Mouse (Mus musculus) activated CD4-positive, CD25-positive, alpha-beta regulatory T cell, adult 9 weeks (primary cell): ENCODE results near the gene Nol3. TPM values are rescaled to one million over a fixed set of nuclear protein-coding genes. Genes with fewer than 3 reads are reported as not detected.

Source experiments
- polyA plus RNA-seq: library from polyadenylated mRNA; unstranded; fragments of 100-300 nt; shearing (Covaris generic); gene quantifications from one replicate; pipeline ENCODE4 v1.2.1, GENCODE M21; 2017

The Nol3 gene
- not detected for polyA plus RNA-seq

DNA sequence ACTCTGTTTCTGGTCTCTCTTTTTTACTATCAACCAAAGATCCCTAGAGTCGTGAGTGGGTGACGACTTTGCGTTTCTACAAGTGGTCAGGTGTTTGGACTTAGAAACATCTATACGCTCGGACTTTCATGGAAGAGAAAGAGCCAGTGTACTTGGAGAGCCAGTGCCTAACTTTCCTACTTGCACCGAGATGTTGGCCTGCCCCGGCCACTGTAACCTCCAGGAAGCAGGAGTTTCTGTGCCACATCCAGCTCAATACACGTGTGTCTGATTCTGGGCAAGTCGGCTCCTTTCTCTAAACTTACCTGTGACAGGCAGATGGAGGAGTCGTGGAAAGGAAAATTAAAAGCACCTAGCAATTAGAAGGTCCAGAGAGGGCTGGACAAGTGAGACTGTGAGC lies at the start of gene Nol3:
TSS of gene Nol3 (plus strand) at position 301 of the 400 bp plus-strand sequence.

DNA sequence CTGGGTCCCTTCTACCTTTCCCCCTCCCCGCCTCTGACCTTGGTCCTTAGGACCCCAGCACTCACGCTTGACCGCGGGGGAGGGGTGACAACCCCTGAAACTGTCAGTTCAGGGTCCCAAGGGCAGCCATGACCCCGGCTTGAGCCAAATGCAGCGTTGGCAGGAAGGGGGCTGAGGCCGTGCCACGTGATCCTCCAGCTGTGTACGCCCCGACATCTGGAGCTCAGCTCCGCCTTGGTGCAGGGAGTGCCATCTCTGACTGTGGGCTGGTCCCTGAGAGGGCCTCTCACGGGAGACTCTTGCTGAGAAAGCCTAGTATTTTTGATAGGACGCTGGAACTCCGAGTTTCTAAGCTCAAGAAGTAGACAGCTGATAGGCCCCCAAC lies 21.0 kb upstream of the Nol3 start, which contains the start of gene B3gnt9:
TSS of gene B3gnt9 (minus strand) at position 188 of the 385 bp plus-strand sequence.

DNA sequence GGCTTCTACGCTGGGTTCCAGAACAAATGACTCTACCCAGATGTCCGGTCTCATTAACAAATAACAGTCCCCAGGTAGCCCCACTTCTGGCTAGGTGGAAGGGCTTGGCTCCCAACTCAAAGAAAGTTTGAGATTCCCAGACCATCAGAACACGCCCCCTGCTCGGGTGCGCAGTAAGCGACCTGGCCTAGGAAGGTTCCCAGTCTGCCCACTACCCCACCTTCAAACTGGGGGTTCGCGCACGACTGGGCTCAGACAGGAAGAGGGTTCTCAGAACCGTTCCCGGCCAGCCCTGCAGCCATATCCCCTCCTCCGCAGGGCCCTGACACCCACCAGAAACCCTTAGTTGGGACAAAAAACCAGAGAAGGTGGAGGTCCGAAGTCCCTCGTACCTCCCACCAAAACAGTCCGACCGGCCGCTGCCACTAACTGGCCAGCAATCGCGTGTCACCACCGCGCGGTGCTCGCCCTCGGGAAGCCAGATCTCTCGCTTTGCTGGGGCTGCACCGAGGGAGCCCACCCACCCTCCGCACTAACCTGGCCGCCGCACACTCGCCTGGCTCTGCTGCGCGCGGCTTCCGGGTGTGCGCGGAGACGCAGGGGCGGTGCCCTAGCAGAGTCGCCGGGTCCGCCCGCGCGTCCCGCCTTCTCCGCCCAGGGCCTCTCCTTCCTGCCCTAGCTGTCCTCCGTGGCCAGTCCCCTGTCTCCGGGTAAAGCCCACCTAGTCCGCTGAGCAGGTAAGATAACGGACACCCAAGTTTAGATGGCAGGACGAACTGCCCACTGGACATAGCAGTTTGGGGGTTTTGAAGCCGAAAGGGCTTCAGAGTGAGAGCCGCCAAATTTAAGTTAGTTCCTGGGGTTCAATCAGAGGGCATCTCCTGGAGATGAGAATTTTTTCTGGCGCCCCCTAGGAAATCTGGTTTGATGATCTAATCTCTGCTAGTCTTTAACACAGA lies 11.6 kb upstream of the Nol3 start, which contains the start of the genes Tradd and Fbxl8:
TSS of gene Tradd (minus strand) at position 586 of the 959 bp plus-strand sequence.
TSS of gene Fbxl8 (plus strand) at position 625 of the 959 bp plus-strand sequence.

DNA sequence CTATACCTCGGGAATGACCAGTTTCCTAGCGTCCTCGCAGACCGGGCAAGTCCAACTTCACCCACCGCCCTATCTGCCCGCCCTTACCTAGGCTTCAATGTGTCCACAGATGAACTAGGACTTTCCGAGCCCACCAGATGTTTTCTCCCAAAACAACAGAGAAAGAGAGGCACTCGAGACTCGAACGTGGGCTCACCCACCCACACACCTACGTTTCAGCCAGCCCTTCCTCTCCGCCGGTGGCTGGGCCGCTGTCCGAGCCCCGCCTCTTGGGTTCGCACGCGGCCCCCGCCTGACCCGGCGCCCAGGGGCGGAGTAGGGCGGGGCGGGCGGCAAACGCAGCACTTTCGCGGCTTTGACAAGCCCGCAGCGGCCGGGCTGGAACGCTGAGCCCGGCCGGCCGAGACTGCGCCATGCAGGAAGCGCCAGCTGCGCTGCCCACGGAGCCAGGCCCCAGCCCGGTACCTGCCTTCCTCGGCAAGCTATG lies 6.4 kb upstream of the Nol3 start, which contains the start of gene Hsf4:
TSS of gene Hsf4 (plus strand) at position 341 of the 487 bp plus-strand sequence.

DNA sequence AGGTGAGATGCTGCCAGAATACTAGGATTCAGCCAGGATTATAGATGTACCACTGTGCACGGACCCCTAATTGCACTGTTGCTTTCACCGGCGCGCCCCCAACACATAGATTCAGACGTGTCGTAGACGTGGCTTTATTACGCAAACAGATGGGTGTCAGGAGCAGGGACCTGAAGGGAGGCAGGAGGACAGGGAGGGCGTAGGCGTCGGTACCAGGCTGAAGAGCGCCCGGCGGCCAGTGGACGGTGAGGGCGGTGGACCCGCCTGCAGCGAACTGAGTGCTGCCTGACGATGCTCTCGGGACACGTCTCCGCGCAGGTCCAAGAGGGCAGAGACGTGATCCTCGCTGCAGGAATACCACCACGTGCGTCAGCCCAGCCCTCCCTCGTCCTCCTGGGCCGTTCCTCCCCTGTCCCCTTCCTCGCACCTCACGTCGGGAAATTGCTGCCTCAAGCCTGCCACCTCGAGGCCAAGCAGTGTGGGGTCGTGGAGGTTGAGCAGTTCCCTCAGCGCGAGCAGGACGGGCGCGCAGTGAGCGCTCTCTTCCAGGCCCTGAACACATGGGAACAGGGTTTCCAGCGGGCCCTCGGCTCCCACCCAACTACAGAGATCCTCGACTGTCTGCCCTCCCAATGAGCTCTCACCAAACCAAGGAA lies 14.0 kb downstream of the Nol3 start, which contains the start of gene 4931428F04Rik:
TSS of gene 4931428F04Rik (minus strand) at position 60 of the 656 bp plus-strand sequence.

DNA sequence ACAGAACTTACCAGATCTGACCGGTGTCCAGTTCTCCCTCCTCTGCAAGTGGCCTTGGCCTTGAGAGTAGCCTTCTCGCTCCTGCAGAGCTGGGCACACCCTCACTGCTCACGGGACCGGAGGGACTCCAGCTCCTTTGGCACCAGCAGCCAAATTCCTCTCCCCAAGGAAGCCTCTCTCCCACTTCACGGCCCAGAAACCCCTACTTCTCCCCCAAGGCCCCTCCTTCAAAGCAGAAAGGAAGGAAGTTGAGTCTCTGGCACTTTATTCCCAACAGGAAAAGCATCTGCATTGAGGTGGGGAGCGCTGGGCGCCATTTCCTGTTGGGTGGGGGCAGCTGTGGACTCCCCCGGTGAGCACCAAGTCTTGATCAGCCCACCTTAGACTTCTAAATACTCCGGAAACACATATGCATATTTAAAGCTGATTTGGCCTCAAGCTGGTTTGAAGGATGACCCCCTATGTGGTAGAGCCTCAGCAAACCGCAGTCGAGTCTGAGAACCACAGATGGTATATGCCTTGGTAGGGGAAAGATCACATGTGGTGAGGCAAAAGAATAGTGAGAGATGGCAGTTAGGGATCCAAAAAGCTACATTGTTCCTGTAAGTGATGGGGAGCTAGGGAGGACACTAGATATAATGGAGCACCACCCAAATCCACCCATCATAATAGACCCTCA lies 20.1 kb downstream of the Nol3 start, which contains the start of gene Exoc3l:
TSS of gene Exoc3l (minus strand) at position 207 of the 679 bp plus-strand sequence.

DNA sequence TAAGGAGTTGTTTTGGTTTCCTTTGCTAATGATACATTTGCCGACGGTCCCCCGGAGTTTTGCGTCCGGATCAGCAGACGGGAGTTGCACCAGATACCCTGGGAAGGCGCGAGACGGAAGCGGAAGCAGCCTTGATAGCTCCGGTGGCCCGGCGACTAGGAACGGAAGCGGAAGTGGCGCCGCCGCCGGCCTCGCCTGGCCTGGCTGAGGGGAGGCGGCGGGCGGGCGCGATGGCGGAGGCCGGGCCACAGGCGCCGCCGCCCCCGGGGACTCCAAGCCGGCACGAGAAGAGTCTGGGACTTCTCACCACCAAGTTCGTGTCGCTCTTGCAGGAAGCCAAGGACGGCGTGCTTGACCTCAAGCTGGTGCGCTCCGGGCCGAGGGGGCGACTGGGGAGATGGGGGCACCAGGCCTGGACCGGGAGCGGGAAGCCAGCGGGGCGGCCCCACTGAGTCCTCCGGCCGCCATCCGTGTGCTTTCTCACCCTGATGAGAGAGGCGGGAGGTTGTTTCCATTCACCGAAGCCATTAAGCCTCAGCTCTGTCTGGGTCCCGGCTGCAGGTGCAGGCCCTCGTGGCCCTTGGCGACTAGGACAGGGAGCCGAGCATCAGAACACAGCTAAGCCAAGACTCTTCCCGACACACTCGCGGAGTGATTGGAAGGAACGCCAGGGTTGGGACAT lies 21.7 kb downstream of the Nol3 start, which contains the start of gene E2f4:
TSS of gene E2f4 (plus strand) at position 153 of the 682 bp plus-strand sequence.

DNA sequence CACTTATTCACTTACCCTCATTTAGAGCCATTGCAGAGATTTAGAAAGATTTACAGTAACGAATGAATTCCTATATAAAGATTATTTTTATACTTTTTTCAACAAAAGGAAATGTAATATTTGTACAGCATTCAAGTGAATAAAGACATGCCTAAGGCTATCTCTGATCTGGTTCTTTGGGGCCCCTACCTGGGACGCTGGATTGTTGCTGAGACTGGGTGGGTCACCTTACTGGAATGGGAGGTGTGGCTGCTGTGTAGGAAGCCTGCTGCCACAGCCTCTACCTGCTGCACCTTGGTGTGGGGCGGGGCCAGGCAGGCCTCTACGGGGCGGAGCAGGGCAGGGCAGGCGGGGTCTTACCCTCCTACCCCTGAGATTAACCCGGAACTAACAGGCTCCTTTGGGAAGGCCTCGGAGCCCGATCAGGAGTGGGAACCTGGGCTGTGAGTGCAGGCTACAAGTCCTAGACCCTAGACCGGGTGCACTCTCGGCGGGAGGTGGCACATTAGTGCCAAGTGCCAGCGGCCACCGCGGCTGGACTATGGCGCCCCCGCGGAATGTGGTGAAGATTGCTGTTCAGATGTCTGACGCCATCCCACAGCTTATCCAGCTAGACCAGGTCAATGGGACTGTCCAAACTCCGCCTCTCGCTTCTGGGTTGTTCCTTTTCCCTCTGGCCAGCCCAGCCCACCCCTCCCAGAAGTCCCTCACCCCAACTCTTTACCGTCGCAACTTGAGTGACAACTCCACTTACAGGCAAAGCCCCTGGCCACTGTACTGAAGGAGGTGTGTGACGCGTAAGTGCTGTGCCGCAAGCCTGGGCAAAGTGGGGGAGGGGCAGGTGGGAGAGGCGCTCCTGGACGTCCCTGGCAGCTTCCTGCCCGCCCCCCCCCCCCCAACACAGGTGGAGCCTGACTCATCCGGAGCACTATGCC lies 29.5 kb downstream of the Nol3 start, which contains the start of gene Elmo3:
TSS of gene Elmo3 (plus strand) at position 391 of the 935 bp plus-strand sequence.

DNA sequence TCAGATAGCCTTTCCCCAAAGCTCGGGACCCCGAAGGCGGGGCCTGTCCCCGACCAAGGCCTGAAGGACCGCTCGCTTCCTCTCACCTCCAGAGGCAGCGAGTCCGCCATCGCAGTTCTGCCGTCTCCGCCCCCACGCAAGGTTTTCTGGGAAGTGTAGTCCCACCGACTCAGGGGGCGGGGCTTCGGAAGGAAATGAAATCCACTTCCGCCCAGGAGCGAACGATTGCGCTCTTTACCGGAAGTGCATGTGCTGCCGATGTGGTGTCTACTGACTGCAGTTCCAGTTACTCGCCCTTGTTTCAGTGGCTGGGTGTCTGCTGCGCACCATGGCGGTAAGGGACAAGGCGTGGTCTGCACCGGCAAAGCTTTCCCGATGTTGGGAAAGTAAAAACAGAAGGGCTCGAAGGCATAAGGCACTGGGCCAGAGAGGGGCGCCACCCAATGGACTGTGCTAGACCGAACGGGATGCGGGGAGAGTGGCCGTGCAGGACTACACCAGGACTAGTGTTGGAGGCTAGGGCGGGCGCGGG lies 50.3 kb downstream of the Nol3 start, which contains the start of the genes Lrrc29 and Tmem208:
TSS of gene Lrrc29 (minus strand) at position 138 of the 532 bp plus-strand sequence.
TSS of gene Tmem208 (plus strand) at position 214 of the 532 bp plus-strand sequence.

Other genes starting within 250 kb of the Nol3 start
- not detected for gene Ces3a, start 227.5 kb upstream of the Nol3 start, polyA plus RNA-seq
- not detected for gene Ces3b, start 192.4 kb upstream of the Nol3 start, polyA plus RNA-seq
- gene Ces4a, start 144.3 kb upstream of the Nol3 start, polyA plus RNA-seq, result not detected
- 27.3 TPM for gene Cbfb, start 105.5 kb upstream of the Nol3 start, polyA plus RNA-seq
- 30.6 TPM for gene D230025D16Rik, start 51.0 kb upstream of the Nol3 start, polyA plus RNA-seq
- gene B3gnt9, start 21.0 kb upstream of the Nol3 start, polyA plus RNA-seq, result 0.93 TPM
- 48.9 TPM for gene Tradd, start 11.5 kb upstream of the Nol3 start, polyA plus RNA-seq
- gene Fbxl8, start 11.5 kb upstream of the Nol3 start, polyA plus RNA-seq, result 23.4 TPM
- 0.86 TPM for gene Hsf4, start 6.3 kb upstream of the Nol3 start, polyA plus RNA-seq
- gene 4931428F04Rik, start 13.7 kb downstream of the Nol3 start, polyA plus RNA-seq, result 1.9 TPM
- gene Exoc3l, start 20.0 kb downstream of the Nol3 start, polyA plus RNA-seq, result 2.1 TPM
- gene E2f4, start 21.5 kb downstream of the Nol3 start, polyA plus RNA-seq, result 82.3 TPM
- 8.1 TPM for gene Elmo3, start 29.5 kb downstream of the Nol3 start, polyA plus RNA-seq
- gene Lrrc29, start 50.1 kb downstream of the Nol3 start, polyA plus RNA-seq, result 2.6 TPM
- 151 TPM for gene Tmem208, start 50.2 kb downstream of the Nol3 start, polyA plus RNA-seq
- 1.8 TPM for gene Fhod1, start 71.8 kb downstream of the Nol3 start, polyA plus RNA-seq
- 0.59 TPM for gene Slc9a5, start 72.7 kb downstream of the Nol3 start, polyA plus RNA-seq
- gene Plekhg4, start 97.1 kb downstream of the Nol3 start, polyA plus RNA-seq, result not detected
- not detected for gene Kctd19, start 137.4 kb downstream of the Nol3 start, polyA plus RNA-seq
- gene Lrrc36, start 137.4 kb downstream of the Nol3 start, polyA plus RNA-seq, result not detected
- 1.3 TPM for gene Tppp3, start 195.4 kb downstream of the Nol3 start, polyA plus RNA-seq
- 2.2 TPM for gene Zdhhc1, start 220.8 kb downstream of the Nol3 start, polyA plus RNA-seq
- gene Hsd11b2, start 242.6 kb downstream of the Nol3 start, polyA plus RNA-seq, result not detected